Mouse (Mus musculus): ENCODE measurements at regions not wholly inside any gene's neighbourhood (a gene's known extent, or its start where the extent isn't known, plus 50 kb on each side); places are given as distances from the start of the nearest gene placed in this dataset.

GRCm38 (mm10) chr19:36229941-36230340, 110.0 kb upstream of the Ankrd1 start:
- no peak for DNase-seq (ENCODE audit: low spot score in 2 of 2)

- no peak for DNase-seq (ENCODE audit: low spot score in 2 of 2)
Observed at GRCm38 (mm10) chr19:36235131-36235530, 113.0 kb upstream of the Pcgf5 start.

- DNase-seq (ENCODE audit: low spot score in 2 of 2): no peak
Observed at GRCm38 (mm10) chr19:36236576-36237345, 111.3 kb upstream of the Pcgf5 start.

- DNase-seq (ENCODE audit: low spot score in 2 of 2): no peak
Observed at GRCm38 (mm10) chr19:36237751-36238150, 110.4 kb upstream of the Pcgf5 start.

GRCm38 (mm10) chr19:36238536-36238935, 109.6 kb upstream of the Pcgf5 start:
- no peak for DNase-seq (ENCODE audit: low spot score in 2 of 2)

- no peak for DNase-seq (ENCODE audit: low spot score in 2 of 2)
Observed at GRCm38 (mm10) chr19:36242396-36242795, 105.7 kb upstream of the Pcgf5 start.

GRCm38 (mm10) chr19:36242946-36243345, 105.2 kb upstream of the Pcgf5 start:
- DNase-seq (ENCODE audit: low spot score in 2 of 2): no peak

- DNase-seq (ENCODE audit: low spot score in 2 of 2): no peak
Observed at GRCm38 (mm10) chr19:36252522-36252921, 95.6 kb upstream of the Pcgf5 start.

- peak; percentile 62 to 78 for DNase-seq (ENCODE audit: low spot score in 2 of 2)
Observed at GRCm38 (mm10) chr19:36257748-36258538, 90.2 kb upstream of the Pcgf5 start.

GRCm38 (mm10) chr19:36261819-36262218, 86.3 kb upstream of the Pcgf5 start:
- no peak for DNase-seq (ENCODE audit: low spot score in 2 of 2)

- no peak for DNase-seq (ENCODE audit: low spot score in 2 of 2)
Observed at GRCm38 (mm10) chr19:36263923-36264322, 84.2 kb upstream of the Pcgf5 start.

- DNase-seq (ENCODE audit: low spot score in 2 of 2): no peak
Observed at GRCm38 (mm10) chr19:36264397-36264796, 83.7 kb upstream of the Pcgf5 start.

GRCm38 (mm10) chr19:36265276-36265675, 82.8 kb upstream of the Pcgf5 start:
- DNase-seq (ENCODE audit: low spot score in 2 of 2): no peak

GRCm38 (mm10) chr19:36266346-36266745, 81.8 kb upstream of the Pcgf5 start:
- no peak for DNase-seq (ENCODE audit: low spot score in 2 of 2)

GRCm38 (mm10) chr19:36273466-36273865, 74.6 kb upstream of the Pcgf5 start:
- no peak for DNase-seq (ENCODE audit: low spot score in 2 of 2)

GRCm38 (mm10) chr19:36285465-36285864, 62.6 kb upstream of the Pcgf5 start:
- DNase-seq (ENCODE audit: low spot score in 2 of 2): no peak

- DNase-seq (ENCODE audit: low spot score in 2 of 2): no peak
Observed at GRCm38 (mm10) chr19:36290778-36291177, 57.3 kb upstream of the Pcgf5 start.

GRCm38 (mm10) chr19:36293177-36293969, 54.7 kb upstream of the Pcgf5 start:
- DNase-seq (ENCODE audit: low spot score in 2 of 2): peak in 1 of 2 experiments; percentile 38

Data from layer of hippocampus, postnatal 14 days (tissue).